Mouse (Mus musculus): ENCODE results near the gene Tspear. TPM values are rescaled to one million over a fixed set of nuclear protein-coding genes. Genes with fewer than 3 reads are reported as not detected.
"Not testable (repeated sequence)": the region's sequence is repeated elsewhere in the genome, so short reads cannot be mapped to it uniquely, and the experiment has no call there.

The Tspear gene
- polyA plus RNA-seq, 1 experiment from 2014 or later, result not detected

GRCm38 (mm10) chr10:77787876-77788275 is 101.5 kb downstream of the Tspear start, which contains the start of gene Gm7137:
Gm7137 (minus strand) TSS chr10:77788200.
- not testable (repeated sequence) for H3K27me3 ChIP-seq (ENCODE audit: control insufficient read depth, insufficient read depth, low read length); ATAC-seq (replicated peaks; ENCODE audit: insufficient number of reproducible peaks, low FRiP score, low TSS enrichment); H3K4me1 ChIP-seq (ENCODE audit: control insufficient read depth, insufficient read depth, low read length); H3K9me3 ChIP-seq (replicated peaks; ENCODE audit: control insufficient read depth, low read length); H3K36me3 ChIP-seq (ENCODE audit: control insufficient read depth, insufficient read depth, low read length); H3K4me3 ChIP-seq (ENCODE audit: low read depth, low read length); H3K27ac ChIP-seq (ENCODE audit: low read depth, low read length); H3K9ac ChIP-seq (ENCODE audit: low read depth, low read length); H3K4me2 ChIP-seq
- WGBS (ENCODE audit: insufficient replicate concordance), result no CpG with 5 or more reads among the region's 1 CpGs

GRCm38 (mm10) chr10:77788621-77789020 is 102.3 kb downstream of the Tspear start:
- H3K36me3 ChIP-seq (ENCODE audit: control insufficient read depth, insufficient read depth, low read length), result no peaks in the 10 kb centered on the region
- no peaks in the 10 kb centered on the region for H3K27me3 ChIP-seq (ENCODE audit: control insufficient read depth, insufficient read depth, low read length)
- H3K4me2 ChIP-seq, result no peak overlapping the region
- 72% methylated on average over 2 of the region's 2 CpGs for WGBS (ENCODE audit: insufficient replicate concordance)
- no peak overlapping the region for H3K4me3 ChIP-seq (ENCODE audit: low read depth, low read length)
- H3K9me3 ChIP-seq (replicated peaks; ENCODE audit: control insufficient read depth, low read length), result no peaks in the 10 kb centered on the region
- no peak overlapping the region for H3K27ac ChIP-seq (ENCODE audit: low read depth, low read length)
- H3K4me1 ChIP-seq (ENCODE audit: control insufficient read depth, insufficient read depth, low read length), result no peaks in the 10 kb centered on the region
- H3K9ac ChIP-seq (ENCODE audit: low read depth, low read length), result no peak overlapping the region
- no peak for ATAC-seq (replicated peaks; ENCODE audit: insufficient number of reproducible peaks, low FRiP score, low TSS enrichment)

GRCm38 (mm10) chr10:77794976-77795375 is 108.6 kb downstream of the Tspear start, which contains the start of gene Gm9639:
Gm9639 (minus strand) TSS chr10:77795076.
- Histone ChIP-seq H3K9me3 (replicated peaks; ENCODE audit: control insufficient read depth, low read length) (no peaks in the 10 kb centered on the region), H3K9ac (ENCODE audit: low read depth, low read length) (no peak within 1 kb of the TSS), H3K36me3 (ENCODE audit: control insufficient read depth, insufficient read depth, low read length) (no peaks in the 10 kb centered on the region), H3K4me1 (ENCODE audit: control insufficient read depth, insufficient read depth, low read length) (peaks cover 10% of the 10 kb centered on the region), H3K4me3 (ENCODE audit: low read depth, low read length) (no peak within 1 kb of the TSS), H3K4me2 (no peak within 1 kb of the TSS), H3K27me3 (ENCODE audit: control insufficient read depth, insufficient read depth, low read length) (no peaks in the 10 kb centered on the region), H3K27ac (ENCODE audit: low read depth, low read length) (no peak within 1 kb of the TSS)
- ATAC-seq (replicated peaks; ENCODE audit: insufficient number of reproducible peaks, low FRiP score, low TSS enrichment), result no peak
- 43% methylated on average over 2 of the region's 2 CpGs for WGBS (ENCODE audit: insufficient replicate concordance)

- no peaks in the 10 kb centered on the region for H3K27me3 ChIP-seq (ENCODE audit: control insufficient read depth, insufficient read depth, low read length)
- H3K4me1 ChIP-seq (ENCODE audit: control insufficient read depth, insufficient read depth, low read length), result peaks cover 10% of the 10 kb centered on the region
- no peak overlapping the region for H3K27ac ChIP-seq (ENCODE audit: low read depth, low read length)
- H3K4me3 ChIP-seq (ENCODE audit: low read depth, low read length), result no peak overlapping the region
- no peak overlapping the region for H3K9ac ChIP-seq (ENCODE audit: low read depth, low read length)
- 9% methylated on average over 3 of the region's 3 CpGs for WGBS (ENCODE audit: insufficient replicate concordance)
- ATAC-seq (replicated peaks; ENCODE audit: insufficient number of reproducible peaks, low FRiP score, low TSS enrichment), result no peak
- no peak overlapping the region for H3K4me2 ChIP-seq
- no peaks in the 10 kb centered on the region for H3K36me3 ChIP-seq (ENCODE audit: control insufficient read depth, insufficient read depth, low read length)
- H3K9me3 ChIP-seq (replicated peaks; ENCODE audit: control insufficient read depth, low read length), result no peaks in the 10 kb centered on the region
These were observed 111.3 kb downstream of the Tspear start for GRCm38 (mm10) chr10:77797677-77798076.

- WGBS (ENCODE audit: insufficient replicate concordance), result 24% methylated on average over 3 of the region's 3 CpGs
- ATAC-seq (replicated peaks; ENCODE audit: insufficient number of reproducible peaks, low FRiP score, low TSS enrichment); H3K27me3 ChIP-seq (ENCODE audit: control insufficient read depth, insufficient read depth, low read length); H3K9me3 ChIP-seq (replicated peaks; ENCODE audit: control insufficient read depth, low read length); H3K27ac ChIP-seq (ENCODE audit: low read depth, low read length); H3K4me2 ChIP-seq; H3K36me3 ChIP-seq (ENCODE audit: control insufficient read depth, insufficient read depth, low read length); H3K4me3 ChIP-seq (ENCODE audit: low read depth, low read length); H3K9ac ChIP-seq (ENCODE audit: low read depth, low read length): not testable (repeated sequence)
- peaks cover 10% of the 10 kb centered on the region for H3K4me1 ChIP-seq (ENCODE audit: control insufficient read depth, insufficient read depth, low read length)
These were observed 112.0 kb downstream of the Tspear start for GRCm38 (mm10) chr10:77798164-77798920.

- Histone ChIP-seq H3K36me3 (ENCODE audit: control insufficient read depth, insufficient read depth, low read length) (no peaks in the 10 kb centered on the region), H3K4me2 (no peak within 1 kb of the TSS), H3K27me3 (ENCODE audit: control insufficient read depth, insufficient read depth, low read length) (no peaks in the 10 kb centered on the region), H3K9ac (ENCODE audit: low read depth, low read length) (no peak within 1 kb of the TSS), H3K4me1 (ENCODE audit: control insufficient read depth, insufficient read depth, low read length) (peaks cover 10% of the 10 kb centered on the region), H3K9me3 (replicated peaks; ENCODE audit: control insufficient read depth, low read length) (no peaks in the 10 kb centered on the region), H3K4me3 (ENCODE audit: low read depth, low read length) (no peak within 1 kb of the TSS), H3K27ac (ENCODE audit: low read depth, low read length) (no peak within 1 kb of the TSS)
- ATAC-seq (replicated peaks; ENCODE audit: insufficient number of reproducible peaks, low FRiP score, low TSS enrichment), result no peak
- 49% methylated on average over 8 of the region's 8 CpGs for WGBS (ENCODE audit: insufficient replicate concordance)
These were observed 112.6 kb downstream of the Tspear start, which contains the start of gene Gm19668 for GRCm38 (mm10) chr10:77798921-77799508. Gm19668 (minus strand) TSS chr10:77799133.

- ATAC-seq (replicated peaks; ENCODE audit: insufficient number of reproducible peaks, low FRiP score, low TSS enrichment), result no peak
- H3K9ac ChIP-seq (ENCODE audit: low read depth, low read length), result no peak overlapping the region
- H3K27me3 ChIP-seq (ENCODE audit: control insufficient read depth, insufficient read depth, low read length), result no peaks in the 10 kb centered on the region
- WGBS (ENCODE audit: insufficient replicate concordance), result 63% methylated on average over 3 of the region's 3 CpGs
- H3K4me2 ChIP-seq, result no peak overlapping the region
- no peaks in the 10 kb centered on the region for H3K36me3 ChIP-seq (ENCODE audit: control insufficient read depth, insufficient read depth, low read length)
- H3K4me3 ChIP-seq (ENCODE audit: low read depth, low read length), result no peak overlapping the region
- no peak overlapping the region for H3K27ac ChIP-seq (ENCODE audit: low read depth, low read length)
- no peaks in the 10 kb centered on the region for H3K9me3 ChIP-seq (replicated peaks; ENCODE audit: control insufficient read depth, low read length)
- no peaks in the 10 kb centered on the region for H3K4me1 ChIP-seq (ENCODE audit: control insufficient read depth, insufficient read depth, low read length)
These were observed 117.7 kb downstream of the Tspear start for GRCm38 (mm10) chr10:77804095-77804494.

- WGBS (ENCODE audit: insufficient replicate concordance), result 58% methylated on average over 5 of the region's 5 CpGs
- Histone ChIP-seq H3K4me1 (ENCODE audit: control insufficient read depth, insufficient read depth, low read length) (no peaks in the 10 kb centered on the region), H3K27me3 (ENCODE audit: control insufficient read depth, insufficient read depth, low read length) (no peaks in the 10 kb centered on the region), H3K9me3 (replicated peaks; ENCODE audit: control insufficient read depth, low read length) (no peaks in the 10 kb centered on the region), H3K4me2 (no peak within 1 kb of the TSS), H3K27ac (ENCODE audit: low read depth, low read length) (no peak within 1 kb of the TSS), H3K9ac (ENCODE audit: low read depth, low read length) (no peak within 1 kb of the TSS), H3K4me3 (ENCODE audit: low read depth, low read length) (no peak within 1 kb of the TSS), H3K36me3 (ENCODE audit: control insufficient read depth, insufficient read depth, low read length) (no peaks in the 10 kb centered on the region)
- no peak for ATAC-seq (replicated peaks; ENCODE audit: insufficient number of reproducible peaks, low FRiP score, low TSS enrichment)
These were observed 125.4 kb downstream of the Tspear start, which contains the start of gene Gm9507 for GRCm38 (mm10) chr10:77811743-77812142. Gm9507 (minus strand) TSS chr10:77811843.

Measured in heart, embryonic 11.5 days (tissue).